Mouse (Mus musculus) megakaryocyte, embryonic 14.5 days (primary cell): Measurements from ENCODE around the gene Pde6h. TPM values are rescaled to one million over a fixed set of nuclear protein-coding genes. Genes with fewer than 3 reads are reported as not detected.

ENCODE experiments used
- H3K27me3 ChIP-seq: replicated peaks from 2 replicates; pipeline ENCODE3; 2012; ENCODE audit warnings: inconsistent platforms
- H3K36me3 ChIP-seq: replicated peaks from 2 replicates; pipeline ENCODE3; 2012; ENCODE audit warnings: low read length, inconsistent platforms, mixed read lengths
- H3K4me1 ChIP-seq: 2 replicates; pipeline ENCODE4 v1.6.1; 2012; ENCODE audit warnings: inconsistent platforms
- H3K4me3 ChIP-seq: replicated peaks from 2 replicates; pipeline ENCODE3; 2012; ENCODE audit warnings: moderate library complexity, mild to moderate bottlenecking, inconsistent platforms
- H3K9me3 ChIP-seq: 2 replicates; pipeline ENCODE4 v1.6.1; 2012; ENCODE audit warnings: inconsistent platforms
- FLI1 ChIP-seq: IDR thresholded peaks from 2 replicates; pipeline ENCODE4 v1.6.1; 2012; ENCODE audit warnings: low read length, inconsistent platforms, mixed read lengths
- GATA1 ChIP-seq: IDR thresholded peaks from 3 replicates; pipeline ENCODE4 v1.6.1; 2012; ENCODE audit warnings: mixed read lengths, low read length, inconsistent platforms, borderline replicate concordance
- polyA plus RNA-seq: library from polyadenylated mRNA; stranded (reverse); fragments of >175 nt; gene quantifications from 2 replicates; pipeline ENCODE4 v1.2.3, GENCODE M21; 2012; ENCODE audit warnings: low replicate concordance; ENCODE audit not compliant: insufficient read depth

Pde6h gene
- polyA plus RNA-seq, 1 experiment = 0.06 TPM

GRCm38 (mm10) chr6:136921601-136922000 lies 2.0 kb upstream of the Pde6h start:
- no peaks in the 10 kb centered on the region for H3K9me3 ChIP-seq
- TF ChIP-seq FLI1 = no peak
- no peak for TF ChIP-seq GATA1
- H3K27me3 ChIP-seq = no peaks in the 10 kb centered on the region
- peaks cover 82% of the 10 kb centered on the region for H3K36me3 ChIP-seq
- no peak overlapping the region for H3K4me3 ChIP-seq
- H3K4me1 ChIP-seq = peaks cover 12% of the 10 kb centered on the region

- H3K36me3 ChIP-seq = peaks cover 82% of the 10 kb centered on the region
- no peak for TF ChIP-seq FLI1
- no peak for TF ChIP-seq GATA1
Observed at GRCm38 (mm10) chr6:136922080-136922479, 1.6 kb upstream of the Pde6h start, which contains the start of gene Erp27. Gene Erp27 (minus strand): TSS chr6:136922180.

GRCm38 (mm10) chr6:136922871-136923270 lies 761 bp upstream of the Pde6h start:
- TF ChIP-seq GATA1 (no peak), FLI1 (no peak)
- H3K4me1 ChIP-seq = peaks cover 21% of the 10 kb centered on the region
- H3K36me3 ChIP-seq = peaks cover 83% of the 10 kb centered on the region
- no peaks in the 10 kb centered on the region for H3K9me3 ChIP-seq
- H3K27me3 ChIP-seq = no peaks in the 10 kb centered on the region
- no peak overlapping the region for H3K4me3 ChIP-seq

More at GRCm38 (mm10) chr6:136922080-136922479, 1.6 kb upstream of the Pde6h start, which contains the start of gene Erp27:
- Histone ChIP-seq H3K4me1 (peaks cover 16% of the 10 kb centered on the region), H3K4me3 (no peak within 1 kb of the TSS), H3K27me3 (no peaks in the 10 kb centered on the region), H3K9me3 (no peaks in the 10 kb centered on the region)

GRCm38 (mm10) chr6:136925049-136925448 lies 1.4 kb downstream of the Pde6h start:
- no peaks in the 10 kb centered on the region for H3K27me3 ChIP-seq
- H3K4me3 ChIP-seq = no peak overlapping the region
- TF ChIP-seq FLI1 (no peak), GATA1 (no peak)
- no peaks in the 10 kb centered on the region for H3K9me3 ChIP-seq
- peaks cover 38% of the 10 kb centered on the region for H3K4me1 ChIP-seq
- peaks cover 88% of the 10 kb centered on the region for H3K36me3 ChIP-seq

GRCm38 (mm10) chr6:136927626-136928025 lies 4.0 kb downstream of the Pde6h start:
- Histone ChIP-seq H3K36me3 (peaks cover 97% of the 10 kb centered on the region), H3K27me3 (no peaks in the 10 kb centered on the region), H3K4me1 (peaks cover 59% of the 10 kb centered on the region), H3K9me3 (no peaks in the 10 kb centered on the region), H3K4me3 (no peak overlapping the region)
- TF ChIP-seq FLI1 (no peak), GATA1 (no peak)

GRCm38 (mm10) chr6:136930677-136931076 lies 7.0 kb downstream of the Pde6h start:
- 0 out of 2 replicates have a peak, but pooled peaks have one; percentile 36 for TF ChIP-seq FLI1
- TF ChIP-seq GATA1 = peak; percentile 97; the same call in 2 of the 3 replicates
- Histone ChIP-seq H3K9me3 (no peaks in the 10 kb centered on the region), H3K27me3 (no peaks in the 10 kb centered on the region), H3K36me3 (peaks cover 98% of the 10 kb centered on the region), H3K4me3 (peak overlapping the region; percentile 29), H3K4me1 (peaks cover 89% of the 10 kb centered on the region)

- Histone ChIP-seq H3K9me3 (no peaks in the 10 kb centered on the region), H3K4me3 (peak overlapping the region; percentile 50), H3K27me3 (no peaks in the 10 kb centered on the region), H3K4me1 (peaks cover 90% of the 10 kb centered on the region), H3K36me3 (peaks cover 98% of the 10 kb centered on the region)
- TF ChIP-seq GATA1 = no peak
- TF ChIP-seq FLI1 = no peak
Observed at GRCm38 (mm10) chr6:136931246-136931645, 7.6 kb downstream of the Pde6h start.

GRCm38 (mm10) chr6:136934068-136934467 lies 10.4 kb downstream of the Pde6h start:
- H3K9me3 ChIP-seq = no peaks in the 10 kb centered on the region
- H3K4me1 ChIP-seq = peaks cover 90% of the 10 kb centered on the region
- no peak overlapping the region for H3K4me3 ChIP-seq
- peaks cover 92% of the 10 kb centered on the region for H3K36me3 ChIP-seq
- H3K27me3 ChIP-seq = no peaks in the 10 kb centered on the region
- TF ChIP-seq GATA1 = no peak
- no peak for TF ChIP-seq FLI1

GRCm38 (mm10) chr6:136935233-136935632 lies 11.6 kb downstream of the Pde6h start:
- no peak for TF ChIP-seq GATA1
- TF ChIP-seq FLI1 = no peak
- Histone ChIP-seq H3K4me1 (peaks cover 88% of the 10 kb centered on the region), H3K9me3 (no peaks in the 10 kb centered on the region), H3K27me3 (no peaks in the 10 kb centered on the region), H3K4me3 (peak overlapping the region; percentile 82), H3K36me3 (peaks cover 87% of the 10 kb centered on the region)

GRCm38 (mm10) chr6:136936361-136936760 lies 12.7 kb downstream of the Pde6h start:
- Histone ChIP-seq H3K36me3 (peaks cover 76% of the 10 kb centered on the region), H3K27me3 (no peaks in the 10 kb centered on the region), H3K4me1 (peaks cover 88% of the 10 kb centered on the region), H3K9me3 (no peaks in the 10 kb centered on the region), H3K4me3 (peak overlapping the region; percentile 88)
- TF ChIP-seq FLI1 (no peak), GATA1 (no peak)
